Mouse (Mus musculus): Measurements from ENCODE around the gene Phldb3.

DNA sequence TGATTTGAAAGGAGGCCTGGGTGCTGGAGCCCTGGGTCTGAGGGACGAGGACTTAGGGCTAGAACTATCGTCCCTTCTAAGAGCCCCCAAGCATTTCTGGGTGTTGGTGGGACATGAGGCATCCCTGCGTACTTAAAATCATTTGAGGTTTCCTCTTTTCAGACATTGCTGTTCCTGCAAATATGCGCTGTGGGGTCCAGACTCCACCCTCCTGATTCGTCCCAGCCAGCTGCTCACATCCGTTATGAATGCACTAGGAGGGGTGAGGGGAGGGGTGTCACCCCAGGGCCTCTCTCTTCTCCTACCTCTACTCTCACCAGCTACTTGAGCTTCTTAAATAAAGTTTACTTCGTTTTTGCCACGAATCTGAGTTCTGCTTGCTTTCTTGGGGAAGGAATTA, 2.0 kb upstream of the Phldb3 start:
- no peak for TF ChIP-seq CTCF (IDR thresholded peaks at IDR 0.05; ENCODE audit: extremely low read depth, insufficient read depth, insufficient read length, insufficient replicate concordance)
- no peak for TF ChIP-seq POLR2A (IDR thresholded peaks at IDR 0.05; ENCODE audit: low read depth, low read length)
